Mouse (Mus musculus): ENCODE results near the gene Brd2. TPM values are rescaled to one million over a fixed set of nuclear protein-coding genes. Genes with fewer than 3 reads are reported as not detected.
A peak's percentile ranks its signal among the peaks of the same experiment; 100 is the strongest.

The Brd2 gene
- total and polyA plus RNA-seq, 3 experiments: 99.5 to 252 (median 189) TPM

GRCm38 (mm10) chr17:34108460-34108859 is 14.0 kb downstream of the Brd2 start:
- Histone ChIP-seq H3K27me3 (ENCODE audit: control insufficient read depth in 1 of 2, insufficient read depth in 2 of 2, low read length in 2 of 2) (no peaks in the 10 kb centered on the region), H3K9me3 (replicated peaks; ENCODE audit: insufficient read depth, low read length) (no peaks in the 10 kb centered on the region), H3K9ac (ENCODE audit: control insufficient read depth, low read depth, low read length, poor library complexity, severe bottlenecking) (no peak overlapping the region), H3K27ac (ENCODE audit: control insufficient read depth, low read depth, low read length) (no peak overlapping the region), H3K4me1 (ENCODE audit: control insufficient read depth in 1 of 2, insufficient read depth in 2 of 2, low read length in 2 of 2) (no peaks in the 10 kb centered on the region), H3K36me3 (ENCODE audit: control insufficient read depth in 1 of 2, insufficient read depth in 2 of 2, low read length in 2 of 2) (peaks cover under 1 to 11% of the 10 kb centered on the region in 2 experiments), H3K79me2 (ENCODE audit: control insufficient read depth, insufficient read depth, low read length, poor library complexity) (no peaks in the 10 kb centered on the region; the same call in 1 of the 2 replicates), H3K4me3 (ENCODE audit: control insufficient read depth in 1 of 2, insufficient read depth in 1 of 2, low read depth in 2 of 2, low read length in 2 of 2) (no peak overlapping the region)
- no peak for TF ChIP-seq RAD21 (IDR thresholded peaks at IDR 0.05; ENCODE audit: low read depth, low read length)
- TF ChIP-seq ZNF384 (IDR thresholded peaks at IDR 0.05; ENCODE audit: low read depth, low read length): no peak
- TF ChIP-seq JUND (IDR thresholded peaks at IDR 0.05; ENCODE audit: low read depth, low read length): no peak
- no peak for TF ChIP-seq USF2 (IDR thresholded peaks at IDR 0.05; ENCODE audit: borderline replicate concordance in 1 of 2, insufficient read depth in 1 of 2, low read depth in 1 of 2, low read length in 2 of 2)
- TF ChIP-seq E2F4 (IDR thresholded peaks at IDR 0.05; ENCODE audit: borderline replicate concordance, low read depth, low read length): no peak
- no peak for TF ChIP-seq NRF1 (IDR thresholded peaks at IDR 0.05; ENCODE audit: insufficient read depth, low read depth, low read length, poor library complexity, severe bottlenecking)
- TF ChIP-seq MXI1 (IDR thresholded peaks at IDR 0.05; ENCODE audit: low read depth, low read length): no peak
- TF ChIP-seq GABPA (IDR thresholded peaks at IDR 0.05; ENCODE audit: low read depth, low read length): no peak
- TF ChIP-seq SMC3 (IDR thresholded peaks at IDR 0.05; ENCODE audit: low read depth, low read length): no peak
- TF ChIP-seq GATA1 (IDR thresholded peaks at IDR 0.05; ENCODE audit: low read depth, low read length): no peak
- TF ChIP-seq TBP (IDR thresholded peaks at IDR 0.05; ENCODE audit: low read depth, low read length): no peak
- TF ChIP-seq CHD2 (IDR thresholded peaks at IDR 0.05; ENCODE audit: low read length): no peak
- TF ChIP-seq CTCF (IDR thresholded peaks at IDR 0.05 in 2 of 3, conservative IDR thresholded peaks at IDR 0.05 in 1 of 3; ENCODE audit: control insufficient read depth in 1 of 3, insufficient read depth in 1 of 3, low read depth in 2 of 3, low read length in 3 of 3, poor library complexity in 1 of 3, severe bottlenecking in 1 of 3): no peak
- no peak for TF ChIP-seq ZKSCAN1 (IDR thresholded peaks at IDR 0.05; ENCODE audit: low read depth, low read length)
- TF ChIP-seq MEF2A (IDR thresholded peaks at IDR 0.05; ENCODE audit: extremely low read depth, insufficient replicate concordance, low read depth, low read length, poor library complexity, severe bottlenecking): no peak
- no peak for TF ChIP-seq ETS1 (IDR thresholded peaks at IDR 0.05; ENCODE audit: low read depth, low read length)
- no peak for TF ChIP-seq POLR2A (IDR thresholded peaks at IDR 0.05; ENCODE audit: control insufficient read depth in 1 of 2, insufficient read depth in 1 of 2, low read depth in 1 of 2, low read length in 2 of 2, poor library complexity in 1 of 2)
- no peak for DNase-seq (ENCODE audit: low read depth, low spot score)

- peaks cover 0 to 2% of the 10 kb centered on the region in 2 experiments; a peak in 1 of 4 replicates for H3K36me3 ChIP-seq (ENCODE audit: control insufficient read depth in 1 of 2, insufficient read depth in 2 of 2, low read length in 2 of 2)
Observed at GRCm38 (mm10) chr17:34107109-34107867, 15.1 kb downstream of the Brd2 start.

More at GRCm38 (mm10) chr17:34107109-34107867, 15.1 kb downstream of the Brd2 start:
- Histone ChIP-seq H3K9ac (ENCODE audit: control insufficient read depth, low read depth, low read length, poor library complexity, severe bottlenecking) (no peak overlapping the region), H3K4me1 (ENCODE audit: control insufficient read depth in 1 of 2, insufficient read depth in 2 of 2, low read length in 2 of 2) (no peaks in the 10 kb centered on the region), H3K4me3 (ENCODE audit: control insufficient read depth in 1 of 2, insufficient read depth in 1 of 2, low read depth in 2 of 2, low read length in 2 of 2) (no peak overlapping the region), H3K27ac (ENCODE audit: control insufficient read depth, low read depth, low read length) (no peak overlapping the region), H3K27me3 (ENCODE audit: control insufficient read depth in 1 of 2, insufficient read depth in 2 of 2, low read length in 2 of 2) (no peaks in the 10 kb centered on the region), H3K79me2 (ENCODE audit: control insufficient read depth, insufficient read depth, low read length, poor library complexity) (no peaks in the 10 kb centered on the region), H3K9me3 (replicated peaks; ENCODE audit: insufficient read depth, low read length) (no peaks in the 10 kb centered on the region)
- DNase-seq (ENCODE audit: low read depth, low spot score): no peak
- TF ChIP-seq TBP (IDR thresholded peaks at IDR 0.05; ENCODE audit: low read depth, low read length): no peak
- TF ChIP-seq POLR2AphosphoS5 (IDR thresholded peaks at IDR 0.05; ENCODE audit: borderline replicate concordance, low read depth, low read length): peak; percentile 90; the same call in 1 of the 2 replicates
